Mouse (Mus musculus): ENCODE data around the gene Nisch. TPM values are rescaled to one million over a fixed set of nuclear protein-coding genes. Genes with fewer than 3 reads are reported as not detected.

Gene Nisch
- polyA plus RNA-seq, 1 experiment from 2014 or later = 197 TPM

DNA sequence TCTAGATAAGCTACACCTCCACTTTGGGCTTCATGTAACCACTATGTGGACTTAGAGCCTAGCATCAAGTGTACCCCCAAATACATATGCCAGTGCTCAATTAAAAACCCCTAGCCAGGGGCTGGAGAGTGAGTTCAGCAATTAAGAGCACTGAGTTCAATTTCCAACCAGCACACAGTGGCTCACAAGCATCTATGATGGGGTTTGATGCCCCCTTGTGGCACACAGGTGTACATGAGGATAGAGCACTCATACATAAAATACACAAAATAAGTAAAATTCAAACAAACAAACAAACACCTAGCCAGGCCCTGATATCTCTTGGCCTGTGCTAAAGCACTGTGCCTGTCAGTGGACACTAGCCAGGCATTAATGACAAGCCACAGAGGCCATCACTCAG lies 20.8 kb downstream of the Nisch start:
- no peak overlapping the region for H3K27ac ChIP-seq
- H3K9ac ChIP-seq (ENCODE audit: low read depth, low read length) = no peak overlapping the region
- H3K4me1 ChIP-seq (replicated peaks; ENCODE audit: insufficient read depth, low read length) = 0 out of 2 replicates have a peak, but pooled peaks cover 3% of the 10 kb centered on the region
- DNase-seq (ENCODE audit: low spot score) (peak; percentile 42), ATAC-seq (replicated peaks; ENCODE audit: low FRiP score, low read depth) (no peak)
- no peaks in the 10 kb centered on the region for H3K27me3 ChIP-seq (ENCODE audit: insufficient read depth, low read length)
- peaks cover 56% of the 10 kb centered on the region for H3K36me3 ChIP-seq (ENCODE audit: insufficient read depth, low read length)
- TF ChIP-seq CTCF (IDR thresholded peaks at IDR 0.05; ENCODE audit: low read depth) = peak; percentile 67
- no peaks in the 10 kb centered on the region for H3K9me3 ChIP-seq (replicated peaks; ENCODE audit: low read length)
- no peak overlapping the region for H3K4me3 ChIP-seq (replicated peaks; ENCODE audit: low read depth, low read length)
- H3K4me2 ChIP-seq (ENCODE audit: low read length) = no peak overlapping the region

DNA sequence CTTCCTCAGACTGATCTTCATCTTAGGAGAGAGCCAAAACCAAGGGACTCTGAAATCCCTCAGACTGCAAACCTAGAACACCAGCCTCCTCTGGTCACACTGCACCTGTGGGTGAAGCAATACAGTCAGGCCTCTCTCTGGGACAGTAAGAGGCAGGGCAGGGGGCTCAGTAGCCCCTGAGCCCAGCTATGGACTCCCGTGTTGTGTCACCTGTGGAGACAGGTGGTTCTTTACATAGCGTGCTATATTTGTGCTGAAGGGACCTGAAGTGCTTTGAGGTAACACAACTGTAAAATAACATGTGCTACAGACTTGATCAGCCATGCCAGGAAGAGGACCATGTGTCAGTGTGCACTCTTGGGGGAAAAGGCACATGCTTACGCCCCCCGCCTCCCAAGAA lies 21.2 kb downstream of the Nisch start:
- Histone ChIP-seq H3K36me3 (ENCODE audit: insufficient read depth, low read length) (peaks cover 56% of the 10 kb centered on the region), H3K27ac (peak overlapping the region; percentile 67; the same call in 1 of the 2 replicates), H3K4me1 (replicated peaks; ENCODE audit: insufficient read depth, low read length) (0 out of 2 replicates have a peak, but pooled peaks cover 3% of the 10 kb centered on the region), H3K4me3 (replicated peaks; ENCODE audit: low read depth, low read length) (no peak overlapping the region), H3K9ac (ENCODE audit: low read depth, low read length) (no peak overlapping the region), H3K4me2 (ENCODE audit: low read length) (0 out of 2 replicates have a peak overlapping the region, but pooled peaks have one; percentile 15), H3K9me3 (replicated peaks; ENCODE audit: low read length) (no peaks in the 10 kb centered on the region), H3K27me3 (ENCODE audit: insufficient read depth, low read length) (no peaks in the 10 kb centered on the region)
- WGBS = 97% methylated on average over 4 of the region's 4 CpGs
- TF ChIP-seq CTCF (IDR thresholded peaks at IDR 0.05; ENCODE audit: low read depth) = no peak
- DNase-seq (ENCODE audit: low spot score) (no peak), ATAC-seq (replicated peaks; ENCODE audit: low FRiP score, low read depth) (no peak)

DNA sequence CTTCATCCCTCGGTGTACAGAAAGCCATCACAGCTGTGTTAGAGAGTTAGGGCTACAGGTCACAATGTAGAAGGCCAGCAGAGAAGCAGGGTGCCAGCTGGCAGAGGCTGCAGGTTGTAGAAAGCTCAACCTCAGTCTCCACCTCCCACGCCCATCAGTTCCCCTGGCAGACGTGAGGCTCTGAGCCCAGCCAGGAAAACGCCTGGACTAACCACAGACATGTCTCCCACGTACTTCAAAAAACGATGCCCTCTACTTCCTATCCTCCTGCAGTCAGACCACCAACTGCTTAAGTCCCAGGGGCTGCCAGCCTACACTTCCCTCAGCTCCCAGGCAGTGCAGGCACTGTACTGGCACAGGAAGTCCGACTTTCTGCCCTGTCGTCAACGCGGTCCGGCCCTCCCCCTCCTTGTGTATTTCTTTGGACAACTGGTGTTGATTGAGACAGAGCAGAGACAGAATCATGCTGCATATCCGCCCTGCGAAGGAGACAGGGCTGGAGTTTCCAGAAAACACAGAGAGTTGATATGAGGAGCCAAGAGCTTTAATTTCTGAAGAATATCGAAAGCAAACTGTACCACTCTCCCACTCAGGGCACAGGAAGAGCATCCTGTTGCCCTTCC lies 21.7 kb downstream of the Nisch start:
- Histone ChIP-seq H3K4me1 (replicated peaks; ENCODE audit: insufficient read depth, low read length) (0 out of 2 replicates have a peak, but pooled peaks cover 3% of the 10 kb centered on the region), H3K4me2 (ENCODE audit: low read length) (0 out of 2 replicates have a peak overlapping the region, but pooled peaks have one; percentile 15), H3K9ac (ENCODE audit: low read depth, low read length) (no peak overlapping the region), H3K27me3 (ENCODE audit: insufficient read depth, low read length) (no peaks in the 10 kb centered on the region), H3K36me3 (ENCODE audit: insufficient read depth, low read length) (peaks cover 58% of the 10 kb centered on the region), H3K27ac (peak overlapping the region; percentile 67), H3K4me3 (replicated peaks; ENCODE audit: low read depth, low read length) (no peak overlapping the region), H3K9me3 (replicated peaks; ENCODE audit: low read length) (no peaks in the 10 kb centered on the region)
- TF ChIP-seq CTCF (IDR thresholded peaks at IDR 0.05; ENCODE audit: low read depth) = no peak
- ATAC-seq (replicated peaks; ENCODE audit: low FRiP score, low read depth) = no peak
- peak; percentile 33 for DNase-seq (ENCODE audit: low spot score)
- 52% methylated on average over 14 of the region's 14 CpGs for WGBS

DNA sequence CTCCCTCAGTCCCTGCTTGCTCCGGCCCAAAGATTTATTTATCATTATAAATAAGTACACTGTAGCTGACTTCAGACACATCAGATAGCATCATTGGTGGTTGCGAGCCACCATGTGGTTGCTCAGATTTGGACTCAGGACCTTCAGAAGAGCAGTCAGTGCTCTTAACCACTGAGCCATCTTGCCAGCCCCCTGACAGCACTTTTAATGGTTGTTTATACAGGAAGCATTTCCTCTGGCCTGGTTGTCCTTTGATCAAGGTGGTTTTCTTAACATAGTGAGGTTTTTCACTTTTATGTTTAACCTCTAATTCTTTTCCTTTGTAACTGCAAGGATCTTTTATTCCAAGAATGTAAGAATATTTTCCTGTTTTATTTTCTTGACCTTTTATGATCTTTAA lies 22.3 kb downstream of the Nisch start:
- ATAC-seq (replicated peaks; ENCODE audit: low FRiP score, low read depth) = no peak
- DNase-seq (ENCODE audit: low spot score) = no peak
- no peak for TF ChIP-seq CTCF (IDR thresholded peaks at IDR 0.05; ENCODE audit: low read depth)
- H3K4me2 ChIP-seq (ENCODE audit: low read length) = no peak overlapping the region
- no peaks in the 10 kb centered on the region for H3K27me3 ChIP-seq (ENCODE audit: insufficient read depth, low read length)
- H3K9me3 ChIP-seq (replicated peaks; ENCODE audit: low read length) = no peaks in the 10 kb centered on the region
- peaks cover 59% of the 10 kb centered on the region for H3K36me3 ChIP-seq (ENCODE audit: insufficient read depth, low read length)
- WGBS = 72% methylated on average over 2 of the region's 2 CpGs
- H3K9ac ChIP-seq (ENCODE audit: low read depth, low read length) = no peak overlapping the region
- H3K27ac ChIP-seq = no peak overlapping the region
- no peak overlapping the region for H3K4me3 ChIP-seq (replicated peaks; ENCODE audit: low read depth, low read length)
- 0 out of 2 replicates have a peak, but pooled peaks cover 3% of the 10 kb centered on the region for H3K4me1 ChIP-seq (replicated peaks; ENCODE audit: insufficient read depth, low read length)

DNA sequence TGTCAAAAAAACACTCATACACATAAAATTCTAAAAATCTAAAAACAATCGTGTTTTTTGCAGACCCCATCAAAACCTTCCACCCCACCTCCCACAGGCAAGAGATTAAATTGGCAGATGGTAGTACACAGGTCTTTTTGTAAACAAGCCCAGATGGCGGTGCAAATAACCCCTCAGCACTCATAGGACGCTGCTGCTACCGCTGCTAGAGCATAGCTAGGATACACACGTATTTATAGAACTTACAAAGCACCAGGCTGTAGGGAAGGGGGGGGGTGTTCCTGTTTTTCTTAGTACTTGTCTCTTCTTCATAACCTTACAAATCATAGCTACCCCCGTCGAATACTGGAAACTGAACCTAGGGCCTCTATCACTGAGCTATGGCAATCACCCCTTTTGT lies 23.0 kb downstream of the Nisch start:
- H3K9me3 ChIP-seq (replicated peaks; ENCODE audit: low read length) = no peaks in the 10 kb centered on the region
- no peak overlapping the region for H3K4me2 ChIP-seq (ENCODE audit: low read length)
- TF ChIP-seq CTCF (IDR thresholded peaks at IDR 0.05; ENCODE audit: low read depth) = no peak
- H3K27me3 ChIP-seq (ENCODE audit: insufficient read depth, low read length) = no peaks in the 10 kb centered on the region
- no peak overlapping the region for H3K4me3 ChIP-seq (replicated peaks; ENCODE audit: low read depth, low read length)
- WGBS = 80% methylated on average over 7 of the region's 7 CpGs
- ATAC-seq (replicated peaks; ENCODE audit: low FRiP score, low read depth) (no peak), DNase-seq (ENCODE audit: low spot score) (no peak)
- H3K4me1 ChIP-seq (replicated peaks; ENCODE audit: insufficient read depth, low read length) = 0 out of 2 replicates have a peak, but pooled peaks cover 3% of the 10 kb centered on the region
- H3K27ac ChIP-seq = no peak overlapping the region
- H3K36me3 ChIP-seq (ENCODE audit: insufficient read depth, low read length) = peaks cover 66% of the 10 kb centered on the region
- H3K9ac ChIP-seq (ENCODE audit: low read depth, low read length) = no peak overlapping the region

DNA sequence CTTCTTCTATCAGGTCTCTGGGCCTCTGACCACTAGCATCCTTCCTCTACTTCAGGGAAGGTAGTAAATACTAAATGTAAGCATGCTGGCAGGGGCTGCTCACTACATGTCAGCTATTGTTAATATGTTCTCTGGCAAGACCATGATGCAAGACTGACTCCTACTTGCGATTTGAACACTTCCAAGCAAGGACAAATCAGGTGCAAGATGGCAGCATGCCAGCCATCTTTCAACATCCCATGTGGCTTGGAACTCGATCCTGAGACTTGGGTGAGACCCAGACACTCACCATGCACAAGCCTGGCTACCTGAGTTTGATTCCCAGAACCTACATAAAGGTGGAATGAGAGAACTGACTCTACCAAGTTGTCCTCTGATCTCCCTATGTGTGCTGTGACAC lies 24.8 kb downstream of the Nisch start:
- no peak for ATAC-seq (replicated peaks; ENCODE audit: low FRiP score, low read depth)
- no peak overlapping the region for H3K4me2 ChIP-seq (ENCODE audit: low read length)
- 71% methylated on average over 2 of the region's 2 CpGs for WGBS
- H3K9me3 ChIP-seq (replicated peaks; ENCODE audit: low read length) = no peaks in the 10 kb centered on the region
- no peak for TF ChIP-seq CTCF (IDR thresholded peaks at IDR 0.05; ENCODE audit: low read depth)
- H3K4me3 ChIP-seq (replicated peaks; ENCODE audit: low read depth, low read length) = no peak overlapping the region
- no peak for DNase-seq (ENCODE audit: low spot score)
- no peaks in the 10 kb centered on the region for H3K27me3 ChIP-seq (ENCODE audit: insufficient read depth, low read length)
- no peak overlapping the region for H3K9ac ChIP-seq (ENCODE audit: low read depth, low read length)
- H3K36me3 ChIP-seq (ENCODE audit: insufficient read depth, low read length) = peaks cover 81% of the 10 kb centered on the region
- no peaks in the 10 kb centered on the region for H3K4me1 ChIP-seq (replicated peaks; ENCODE audit: insufficient read depth, low read length)
- H3K27ac ChIP-seq = no peak overlapping the region
